Mouse (Mus musculus) E14TG2a.4 (cell line): ENCODE data around the gene Apoc4.

Experiments
- CTCF ChIP-seq: conservative IDR thresholded peaks from 2 replicates; pipeline ENCODE4 v1.5.1; 2014; ENCODE audit warnings: low read length
- NANOG ChIP-seq: IDR thresholded peaks from 2 replicates; pipeline ENCODE4 v1.6.1; 2014; ENCODE audit warnings: borderline replicate concordance, low read length, mixed read lengths
- POU5F1 ChIP-seq: IDR thresholded peaks from 2 replicates; pipeline ENCODE4 v1.6.1; 2014; ENCODE audit warnings: low read length, borderline replicate concordance

GRCm38 (mm10) chr7:19713598-19713997, 32.3 kb upstream of the Apoc4 start:
- no peak for TF ChIP-seq CTCF
- no peak for TF ChIP-seq POU5F1
- no peak for TF ChIP-seq NANOG
